Mouse (Mus musculus) midbrain, embryonic 16.5 days (tissue): ENCODE measurements at regions not wholly inside any gene's neighbourhood (a gene's known extent, or its start where the extent isn't known, plus 50 kb on each side); places are given as distances from the start of the nearest gene placed in this dataset.

Experiments used
- ATAC-seq: fragments of 200-750 bp; cut with Nextera tagmentation; 2 replicates; pipeline ENCODE4 v1.8.0; 2017; ENCODE audit warnings: moderate TSS enrichment
- H3K27ac ChIP-seq: fragments of 300-500 bp; sonication (generic); 2 replicates; pipeline ENCODE4 v1.5.1; 2014; ENCODE audit warnings: mild to moderate bottlenecking, low read length, mixed read lengths
- H3K27me3 ChIP-seq: fragments of 300-500 bp; sonication (generic); 2 replicates; pipeline ENCODE4 v1.6.1; 2014; ENCODE audit warnings: low read depth, low read length, mixed read lengths; ENCODE audit not compliant: control insufficient read depth, insufficient read depth
- H3K36me3 ChIP-seq: fragments of 300-500 bp; sonication (generic); 2 replicates; pipeline ENCODE4 v1.6.1; 2014; ENCODE audit warnings: mild to moderate bottlenecking, low read length, moderate library complexity, mixed read lengths; ENCODE audit not compliant: control insufficient read depth, insufficient read depth
- H3K4me1 ChIP-seq: fragments of 300-500 bp; sonication (generic); 2 replicates; pipeline ENCODE4 v1.6.1; 2014; ENCODE audit warnings: mild to moderate bottlenecking, low read length, mixed read lengths; ENCODE audit not compliant: control insufficient read depth, insufficient read depth
- H3K4me2 ChIP-seq: fragments of 300-500 bp; sonication (generic); 2 replicates; pipeline ENCODE4 v1.6.1; 2014; ENCODE audit warnings: mild to moderate bottlenecking, low read length, mixed read lengths
- H3K4me3 ChIP-seq: fragments of 300-500 bp; sonication (generic); 2 replicates; pipeline ENCODE4 v1.5.1; 2014; ENCODE audit warnings: low read depth, mild to moderate bottlenecking, low read length, moderate library complexity, mixed read lengths
- H3K9ac ChIP-seq: fragments of 300-500 bp; sonication (generic); 2 replicates; pipeline ENCODE4 v1.6.1; 2014; ENCODE audit warnings: low read depth, low read length, mixed read lengths
- H3K9me3 ChIP-seq: fragments of 300-500 bp; sonication (generic); replicated peaks from 2 replicates; pipeline ENCODE4 v1.6.1; 2014; ENCODE audit warnings: mild to moderate bottlenecking, low read length, mixed read lengths; ENCODE audit not compliant: control insufficient read depth, poor library complexity, severe bottlenecking
- WGBS: fragments of 180-500 bp; shearing (Covaris S2); extraction: QIAGEN DNeasy Blood & Tissue Kit; methylation state at CpG from one replicate; pipeline ENCODE4 v1.1.7; 2014; 5-methylcytosine and 5-hydroxymethylcytosine counted together

- peaks cover 8% of the 10 kb centered on the region; the same call in 1 of the 2 replicates for H3K9me3 ChIP-seq
- ATAC-seq: peak; percentile 51; the same call in 1 of the 2 replicates
Measured at GRCm38 (mm10) chr10:43777612-43778600, 123.6 kb downstream of the Qrsl1 start.

GRCm38 (mm10) chr10:43780571-43780970 lies 121.0 kb downstream of the Qrsl1 start:
- Histone ChIP-seq H3K9me3 (peaks cover 8% of the 10 kb centered on the region; the same call in 1 of the 2 replicates), H3K4me1 (no peaks in the 10 kb centered on the region), H3K4me2 (no peak overlapping the region), H3K4me3 (no peak overlapping the region), H3K27ac (no peak overlapping the region), H3K27me3 (no peaks in the 10 kb centered on the region), H3K9ac (no peak overlapping the region), H3K36me3 (no peaks in the 10 kb centered on the region)
- no peak for ATAC-seq
- 93% methylated on average over 4 of the region's 4 CpGs for WGBS

More at GRCm38 (mm10) chr10:43777612-43778600, 123.6 kb downstream of the Qrsl1 start:
- Histone ChIP-seq H3K27me3 (no peaks in the 10 kb centered on the region), H3K9ac (no peak overlapping the region), H3K4me1 (no peaks in the 10 kb centered on the region), H3K27ac (no peak overlapping the region), H3K4me2 (no peak overlapping the region), H3K4me3 (no peak overlapping the region), H3K36me3 (no peaks in the 10 kb centered on the region)
- 68% methylated on average over 28 of the region's 28 CpGs for WGBS

GRCm38 (mm10) chr10:43783304-43783703 lies 118.2 kb downstream of the Qrsl1 start:
- no peak overlapping the region for H3K9ac ChIP-seq
- no peaks in the 10 kb centered on the region for H3K4me1 ChIP-seq
- WGBS: 91% methylated on average over 3 of the region's 3 CpGs
- H3K27ac ChIP-seq: no peak overlapping the region
- H3K27me3 ChIP-seq: no peaks in the 10 kb centered on the region
- no peaks in the 10 kb centered on the region for H3K36me3 ChIP-seq
- H3K9me3 ChIP-seq: peaks cover 8% of the 10 kb centered on the region; the same call in 1 of the 2 replicates
- no peak overlapping the region for H3K4me3 ChIP-seq
- no peak for ATAC-seq
- no peak overlapping the region for H3K4me2 ChIP-seq

- no peaks in the 10 kb centered on the region for H3K27me3 ChIP-seq
- H3K4me2 ChIP-seq: no peak overlapping the region
- H3K9ac ChIP-seq: no peak overlapping the region
- no peaks in the 10 kb centered on the region for H3K36me3 ChIP-seq
- H3K9me3 ChIP-seq: no peaks in the 10 kb centered on the region
- H3K27ac ChIP-seq: no peak overlapping the region
- ATAC-seq: no peak
- H3K4me3 ChIP-seq: no peak overlapping the region
- no peaks in the 10 kb centered on the region for H3K4me1 ChIP-seq
- 93% methylated on average over 4 of the region's 4 CpGs for WGBS
Measured at GRCm38 (mm10) chr10:43790780-43791179, 110.8 kb downstream of the Qrsl1 start.

GRCm38 (mm10) chr10:43791525-43792021 lies 110.0 kb downstream of the Qrsl1 start:
- Histone ChIP-seq H3K27ac (no peak overlapping the region), H3K36me3 (no peaks in the 10 kb centered on the region), H3K4me1 (no peaks in the 10 kb centered on the region), H3K4me3 (no peak overlapping the region), H3K27me3 (no peaks in the 10 kb centered on the region), H3K9me3 (no peaks in the 10 kb centered on the region), H3K4me2 (no peak overlapping the region), H3K9ac (no peak overlapping the region)
- 91% methylated on average over 4 of the region's 4 CpGs for WGBS
- ATAC-seq: no peak

GRCm38 (mm10) chr10:43792618-43793017 lies 108.9 kb downstream of the Qrsl1 start:
- Histone ChIP-seq H3K36me3 (no peaks in the 10 kb centered on the region), H3K27me3 (no peaks in the 10 kb centered on the region), H3K9me3 (no peaks in the 10 kb centered on the region), H3K4me3 (no peak overlapping the region), H3K9ac (no peak overlapping the region), H3K4me2 (no peak overlapping the region), H3K4me1 (no peaks in the 10 kb centered on the region), H3K27ac (no peak overlapping the region)
- WGBS: 79% methylated on average over 3 of the region's 3 CpGs
- no peak for ATAC-seq

GRCm38 (mm10) chr10:43794587-43794986 lies 107.0 kb downstream of the Qrsl1 start:
- Histone ChIP-seq H3K9ac (no peak overlapping the region), H3K27me3 (no peaks in the 10 kb centered on the region), H3K4me1 (no peaks in the 10 kb centered on the region), H3K4me2 (no peak overlapping the region), H3K27ac (no peak overlapping the region), H3K4me3 (no peak overlapping the region), H3K36me3 (no peaks in the 10 kb centered on the region), H3K9me3 (no peaks in the 10 kb centered on the region)
- ATAC-seq: no peak
- 90% methylated on average over 9 of the region's 9 CpGs for WGBS

GRCm38 (mm10) chr10:43800077-43800476 lies 101.5 kb downstream of the Qrsl1 start:
- H3K4me2 ChIP-seq: no peak overlapping the region
- no peak overlapping the region for H3K4me3 ChIP-seq
- ATAC-seq: no peak
- H3K4me1 ChIP-seq: no peaks in the 10 kb centered on the region
- H3K9ac ChIP-seq: no peak overlapping the region
- H3K27ac ChIP-seq: no peak overlapping the region
- no peaks in the 10 kb centered on the region for H3K36me3 ChIP-seq
- no peaks in the 10 kb centered on the region for H3K9me3 ChIP-seq
- 84% methylated on average over 3 of the region's 3 CpGs for WGBS
- no peaks in the 10 kb centered on the region for H3K27me3 ChIP-seq

GRCm38 (mm10) chr10:43815291-43815690 lies 86.3 kb downstream of the Qrsl1 start:
- Histone ChIP-seq H3K4me1 (no peaks in the 10 kb centered on the region), H3K9ac (no peak overlapping the region), H3K27me3 (no peaks in the 10 kb centered on the region), H3K9me3 (no peaks in the 10 kb centered on the region), H3K36me3 (no peaks in the 10 kb centered on the region), H3K4me2 (no peak overlapping the region), H3K27ac (no peak overlapping the region), H3K4me3 (no peak overlapping the region)
- no peak for ATAC-seq
- 70% methylated on average over 5 of the region's 5 CpGs for WGBS
